Mouse (Mus musculus) forebrain, postnatal 0 days (tissue): Measurements from ENCODE around the gene Taf6l. TPM values are rescaled to one million over a fixed set of nuclear protein-coding genes. Genes with fewer than 3 reads are reported as not detected.

Source experiments
- ATAC-seq: fragments of 200-750 bp; cut with Nextera tagmentation; 2 replicates; pipeline ENCODE4 v1.8.0; 2017; ENCODE audit warnings: mild to moderate bottlenecking, moderate library complexity
- DNase-seq: peaks from one replicate; pipeline ENCODE4 v3.0.0-alpha.2; 2015
- H3K27ac ChIP-seq: fragments of 300-500 bp; sonication (generic); 2 replicates; pipeline ENCODE4 v1.5.1; 2014; ENCODE audit warnings: low read depth, mild to moderate bottlenecking, antibody characterized with exemption, low read length, moderate library complexity, mixed read lengths
- H3K27me3 ChIP-seq: fragments of 300-500 bp; sonication (generic); 2 replicates; pipeline ENCODE4 v1.6.1; 2014; ENCODE audit warnings: mild to moderate bottlenecking, low read length, mixed read lengths; ENCODE audit not compliant: insufficient read depth
- H3K36me3 ChIP-seq: fragments of 300-500 bp; sonication (generic); 2 replicates; pipeline ENCODE4 v1.6.1; 2014; ENCODE audit warnings: mild to moderate bottlenecking, moderate library complexity; ENCODE audit not compliant: insufficient read depth
- H3K4me1 ChIP-seq: fragments of 300-500 bp; sonication (generic); 2 replicates; pipeline ENCODE4 v1.6.1; 2014; ENCODE audit warnings: antibody characterized with exemption; ENCODE audit not compliant: insufficient read depth
- H3K4me2 ChIP-seq: fragments of 300-500 bp; sonication (generic); 2 replicates; pipeline ENCODE4 v1.6.1; 2014; ENCODE audit warnings: low read depth, mild to moderate bottlenecking, moderate library complexity
- H3K4me3 ChIP-seq: fragments of 300-500 bp; sonication (generic); 2 replicates; pipeline ENCODE4 v1.5.1; 2014; ENCODE audit warnings: low read depth, low read length, mixed read lengths
- H3K9ac ChIP-seq: fragments of 300-500 bp; sonication (generic); 2 replicates; pipeline ENCODE4 v1.6.1; 2014; ENCODE audit warnings: mild to moderate bottlenecking
- H3K9me3 ChIP-seq: fragments of 300-500 bp; sonication (generic); 2 replicates; pipeline ENCODE4 v1.6.1; 2016; ENCODE audit warnings: low read length
- CTCF ChIP-seq: sonication (generic); IDR thresholded peaks from 2 replicates; pipeline ENCODE4 v1.5.1; 2016; ENCODE audit warnings: antibody characterized with exemption, control low read depth, low read depth
- WGBS: fragments of 180-500 bp; shearing (Covaris S2); extraction: QIAGEN DNeasy Blood & Tissue Kit; methylation state at CpG from one replicate; pipeline ENCODE4 v1.1.7; 2014; 5-methylcytosine and 5-hydroxymethylcytosine counted together
- microRNA-seq, 2 experiments: library from miRNA; unstranded; fragments of <30 nt; microRNA quantifications; one replicate each; pipeline ENCODE4; 2016
- polyA plus RNA-seq: library from polyadenylated mRNA; unstranded; fragments of >200 nt; fragmentation: Nextera tagmentation; extraction: Ambion mirVana; gene quantifications from 2 replicates; pipeline ENCODE4 v1.2.1, GENCODE M21; 2015
- total RNA-seq: library from RNA; depleted of rRNA; stranded (reverse); fragments of >200 nt; gene quantifications from 2 replicates; pipeline ENCODE4 v1.2.3, GENCODE M21; 2014; rRNA removed

Taf6l gene
- total and polyA plus RNA-seq, 2 experiments from 2014 or later: 25.2 to 31.7 TPM

DNA sequence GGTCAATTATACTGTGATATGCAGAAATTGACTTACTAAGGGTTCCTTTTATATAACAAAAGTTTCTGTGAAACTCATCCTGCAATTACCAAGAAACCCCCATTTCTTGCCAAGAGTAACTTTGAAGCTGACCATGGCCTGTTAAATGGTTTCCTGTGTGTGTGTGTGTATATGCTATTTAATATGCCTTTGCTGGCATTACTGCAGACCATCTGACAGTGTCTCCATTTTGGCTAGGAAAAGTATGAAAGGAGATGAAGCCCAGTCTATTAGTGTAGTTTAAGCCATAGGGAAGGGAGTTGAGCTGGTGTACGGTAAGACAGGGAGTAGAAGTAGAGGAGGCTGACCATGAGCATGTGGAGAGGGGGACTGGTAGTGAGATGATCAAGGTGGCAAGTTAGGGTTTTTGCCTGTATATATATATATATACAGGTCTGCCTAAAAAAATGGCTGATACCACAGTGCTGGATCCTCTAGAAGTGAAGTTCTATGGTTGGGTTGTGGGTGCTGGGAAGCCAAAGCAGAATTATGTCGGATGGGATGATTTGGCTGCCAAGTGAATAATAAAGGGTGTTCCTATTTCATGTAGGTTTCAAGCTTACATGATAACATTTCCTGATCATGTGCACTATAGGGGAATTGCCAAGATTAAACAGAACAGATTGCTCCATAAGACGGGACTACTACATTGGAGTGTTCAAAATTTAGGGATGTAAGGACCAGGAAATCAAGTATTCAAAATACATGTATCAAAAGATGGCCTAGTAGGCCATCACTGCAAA, 59.4 kb downstream of the Taf6l start:
- ATAC-seq (no peak), DNase-seq (no peak)
- Histone ChIP-seq H3K9ac (no peak overlapping the region), H3K4me3 (no peak overlapping the region), H3K4me1 (peaks cover 9% of the 10 kb centered on the region), H3K4me2 (no peak overlapping the region), H3K36me3 (peaks cover 23% of the 10 kb centered on the region), H3K9me3 (no peaks in the 10 kb centered on the region), H3K27ac (no peak overlapping the region), H3K27me3 (no peaks in the 10 kb centered on the region)
- TF ChIP-seq CTCF: no peak
- 12% methylated on average over 3 of the region's 3 CpGs for WGBS

DNA sequence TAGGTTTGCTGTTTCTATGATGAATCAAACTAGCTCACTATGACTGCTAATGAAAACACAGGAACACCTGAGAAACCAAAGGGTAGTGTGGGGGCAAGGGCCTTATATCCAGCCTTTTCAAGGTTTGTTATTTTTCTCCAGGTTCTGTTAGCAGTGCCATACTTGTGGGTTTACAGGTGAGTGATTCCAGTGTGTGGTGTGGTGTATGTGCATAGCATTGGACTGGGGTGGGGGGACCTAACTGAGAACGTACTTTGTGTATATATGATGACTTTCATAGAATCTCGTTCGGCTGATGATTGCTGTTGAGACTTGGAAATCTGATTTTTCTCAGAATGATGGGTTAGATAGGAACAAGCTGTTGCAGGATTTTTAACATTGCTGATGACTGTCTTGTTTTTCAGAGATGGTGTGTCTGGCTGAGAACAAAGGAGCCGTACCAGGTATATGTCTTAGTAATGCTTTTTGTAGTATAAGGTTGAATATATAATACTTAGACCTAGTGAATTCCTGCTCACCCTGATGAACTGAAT, 61.1 kb downstream of the Taf6l start:
- Histone ChIP-seq H3K4me1 (peaks cover 12% of the 10 kb centered on the region), H3K27ac (no peak overlapping the region), H3K9me3 (no peaks in the 10 kb centered on the region), H3K27me3 (no peaks in the 10 kb centered on the region), H3K36me3 (peaks cover 23% of the 10 kb centered on the region), H3K9ac (no peak overlapping the region), H3K4me2 (peak overlapping the region; percentile 57), H3K4me3 (peak overlapping the region; percentile 85; the same call in 1 of the 2 replicates)
- ATAC-seq (no peak), DNase-seq (no peak)
- TF ChIP-seq CTCF: no peak
- WGBS: 54% methylated on average over 4 of the region's 4 CpGs

Small RNA genes lying within 50 kb of the gene (microRNA-seq; reads per million reads assigned to microRNA genes)
- 0 reads per million in 2 experiments for gene Mir6992

Other genes starting within 250 kb of the Taf6l start
Only the 30 nearest of the 33 such genes appear.
- 11.5 and 19.0 TPM in 2 replicates for gene Slc22a6, start 168.4 kb downstream of the Taf6l start, total RNA-seq
- 13.2 and 15.5 TPM in 2 replicates for gene Slc22a6, start 168.4 kb downstream of the Taf6l start, polyA plus RNA-seq
- 17.0 and 17.5 TPM in 2 replicates for gene Chrm1, start 122.6 kb downstream of the Taf6l start, total RNA-seq
- 12.4 and 14.9 TPM in 2 replicates for gene Chrm1, start 122.6 kb downstream of the Taf6l start, polyA plus RNA-seq
- 107 and 116 TPM in 2 replicates for gene Slc3a2, start 63.0 kb downstream of the Taf6l start, total RNA-seq
- gene Slc3a2, start 63.0 kb downstream of the Taf6l start, polyA plus RNA-seq: 247 and 256 TPM in 2 replicates
- 74.1 and 85.9 TPM in 2 replicates for gene Wdr74, start 50.6 kb downstream of the Taf6l start, total RNA-seq
- 98.7 and 113 TPM in 2 replicates for gene Wdr74, start 50.6 kb downstream of the Taf6l start, polyA plus RNA-seq
- not detected in 2 replicates for gene 1700092M07Rik, start 45.7 kb downstream of the Taf6l start, total RNA-seq
- gene 1700092M07Rik, start 45.7 kb downstream of the Taf6l start, polyA plus RNA-seq: 0.65 and 0.67 TPM in 2 replicates
- 130 and 140 TPM in 2 replicates for gene Stx5a, start 45.0 kb downstream of the Taf6l start, total RNA-seq
- 86.4 and 97.6 TPM in 2 replicates for gene Stx5a, start 45.0 kb downstream of the Taf6l start, polyA plus RNA-seq
- 81.7 and 114 TPM in 2 replicates for gene Nxf1, start 29.3 kb downstream of the Taf6l start, total RNA-seq
- 97.1 and 97.9 TPM in 2 replicates for gene Nxf1, start 29.3 kb downstream of the Taf6l start, polyA plus RNA-seq
- gene Tmem223, start 15.4 kb downstream of the Taf6l start, total RNA-seq: 236 and 241 TPM in 2 replicates
- gene Tmem223, start 15.4 kb downstream of the Taf6l start, polyA plus RNA-seq: 269 and 334 TPM in 2 replicates
- 17.4 and 19.6 TPM in 2 replicates for gene Tmem179b, start 11.9 kb downstream of the Taf6l start, total RNA-seq
- gene Tmem179b, start 11.9 kb downstream of the Taf6l start, polyA plus RNA-seq: 22.4 and 22.6 TPM in 2 replicates
- 89.3 and 99.3 TPM in 2 replicates for gene Polr2g, start 12.2 kb upstream of the Taf6l start, total RNA-seq
- 193 and 216 TPM in 2 replicates for gene Polr2g, start 12.2 kb upstream of the Taf6l start, polyA plus RNA-seq
- gene Zbtb3, start 16.1 kb upstream of the Taf6l start, total RNA-seq: 7.0 and 7.3 TPM in 2 replicates
- gene Zbtb3, start 16.1 kb upstream of the Taf6l start, polyA plus RNA-seq: 4.3 and 5.0 TPM in 2 replicates
- gene Ttc9c, start 32.9 kb upstream of the Taf6l start, total RNA-seq: 71.9 and 72.6 TPM in 2 replicates
- gene Ttc9c, start 32.9 kb upstream of the Taf6l start, polyA plus RNA-seq: 34.1 and 44.4 TPM in 2 replicates
- gene Hnrnpul2, start 33.6 kb upstream of the Taf6l start, total RNA-seq: 28.2 and 38.3 TPM in 2 replicates
- gene Hnrnpul2, start 33.6 kb upstream of the Taf6l start, polyA plus RNA-seq: 3.9 and 5.3 TPM in 2 replicates
- gene AC129217.1, start 43.4 kb upstream of the Taf6l start, total RNA-seq: not detected in 2 replicates
- gene AC129217.1, start 43.4 kb upstream of the Taf6l start, polyA plus RNA-seq: not detected in 2 replicates
- gene Bscl2, start 51.0 kb upstream of the Taf6l start, total RNA-seq: 81.5 and 91.5 TPM in 2 replicates
- 78.9 and 88.9 TPM in 2 replicates for gene Bscl2, start 51.0 kb upstream of the Taf6l start, polyA plus RNA-seq
- 68.0 and 78.5 TPM in 2 replicates for gene Gng3, start 52.8 kb upstream of the Taf6l start, total RNA-seq
- 594 and 622 TPM in 2 replicates for gene Gng3, start 52.8 kb upstream of the Taf6l start, polyA plus RNA-seq
- gene Lrrn4cl, start 64.4 kb upstream of the Taf6l start, total RNA-seq: 1.5 and 2.6 TPM in 2 replicates
- gene Lrrn4cl, start 64.4 kb upstream of the Taf6l start, polyA plus RNA-seq: 0.58 and 0.88 TPM in 2 replicates
- gene Ubxn1, start 85.1 kb upstream of the Taf6l start, total RNA-seq: 108 and 126 TPM in 2 replicates
- 168 and 185 TPM in 2 replicates for gene Ubxn1, start 85.1 kb upstream of the Taf6l start, polyA plus RNA-seq
- gene Uqcc3, start 94.5 kb upstream of the Taf6l start, total RNA-seq: 14.2 and 36.1 TPM in 2 replicates
- gene Uqcc3, start 94.5 kb upstream of the Taf6l start, polyA plus RNA-seq: 59.1 TPM in 2 replicates
- gene Lbhd1, start 97.3 kb upstream of the Taf6l start, total RNA-seq: 5.0 and 7.2 TPM in 2 replicates
- 30.3 and 36.5 TPM in 2 replicates for gene Lbhd1, start 97.3 kb upstream of the Taf6l start, polyA plus RNA-seq
- not detected in 2 replicates for gene Gm49403, start 97.5 kb upstream of the Taf6l start, total RNA-seq
- not detected in 2 replicates for gene Gm49403, start 97.5 kb upstream of the Taf6l start, polyA plus RNA-seq
- gene 1810009A15Rik, start 102.4 kb upstream of the Taf6l start, total RNA-seq: 26.0 and 37.5 TPM in 2 replicates
- 31.9 and 45.7 TPM in 2 replicates for gene 1810009A15Rik, start 102.4 kb upstream of the Taf6l start, polyA plus RNA-seq
- 0.95 TPM in 1 of 2 replicates, not detected in the other for gene Gm49416, start 102.5 kb upstream of the Taf6l start, total RNA-seq
- 1.4 TPM in 1 of 2 replicates, not detected in the other for gene Gm49416, start 102.5 kb upstream of the Taf6l start, polyA plus RNA-seq
- gene Ints5, start 106.6 kb upstream of the Taf6l start, total RNA-seq: 26.1 and 29.9 TPM in 2 replicates
- gene Ints5, start 106.6 kb upstream of the Taf6l start, polyA plus RNA-seq: 23.6 and 26.8 TPM in 2 replicates
- 67.7 and 96.7 TPM in 2 replicates for gene Ganab, start 111.7 kb upstream of the Taf6l start, total RNA-seq
- 47.0 and 54.0 TPM in 2 replicates for gene Ganab, start 111.7 kb upstream of the Taf6l start, polyA plus RNA-seq
- gene B3gat3, start 134.0 kb upstream of the Taf6l start, total RNA-seq: 99.6 and 120 TPM in 2 replicates
- gene B3gat3, start 134.0 kb upstream of the Taf6l start, polyA plus RNA-seq: 89.3 and 94.0 TPM in 2 replicates
- gene Rom1, start 142.9 kb upstream of the Taf6l start, total RNA-seq: 2.3 and 3.5 TPM in 2 replicates
- 2.4 and 3.3 TPM in 2 replicates for gene Rom1, start 142.9 kb upstream of the Taf6l start, polyA plus RNA-seq
- gene Eml3, start 143.1 kb upstream of the Taf6l start, total RNA-seq: 5.1 and 7.3 TPM in 2 replicates
- 7.5 and 8.1 TPM in 2 replicates for gene Eml3, start 143.1 kb upstream of the Taf6l start, polyA plus RNA-seq
- gene Mta2, start 155.5 kb upstream of the Taf6l start, total RNA-seq: 71.2 and 86.4 TPM in 2 replicates
- 87.8 and 91.3 TPM in 2 replicates for gene Mta2, start 155.5 kb upstream of the Taf6l start, polyA plus RNA-seq
- gene Tut1, start 167.4 kb upstream of the Taf6l start, total RNA-seq: 20.8 and 24.5 TPM in 2 replicates
- gene Tut1, start 167.4 kb upstream of the Taf6l start, polyA plus RNA-seq: 14.8 and 17.6 TPM in 2 replicates